Mouse (Mus musculus): ENCODE measurements around the gene Ror2.

Gene Ror2

DNA sequence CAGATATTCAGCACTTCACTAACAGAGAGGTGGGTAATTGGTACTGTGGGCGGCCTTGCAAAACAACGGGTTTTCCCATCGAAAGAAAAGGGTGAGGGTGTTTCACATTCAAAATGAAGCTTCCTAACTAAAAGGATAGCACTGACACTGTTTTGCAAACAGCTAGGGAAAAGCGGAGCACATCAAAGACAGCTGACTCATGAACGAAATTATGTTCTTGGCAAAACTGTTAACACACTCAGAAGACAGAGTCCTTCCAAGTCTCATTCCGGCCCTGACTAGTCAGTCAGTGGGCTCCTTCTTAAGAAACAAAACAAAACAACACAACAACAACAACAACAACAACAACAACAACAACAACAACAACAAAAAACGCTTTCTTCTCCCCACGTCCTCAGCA, 10.1 kb downstream of the Ror2 start:
- DNase-seq (ENCODE audit: inconsistent age in 2 of 2, low spot score in 1 of 2): peak; percentile 30 to 75

DNA sequence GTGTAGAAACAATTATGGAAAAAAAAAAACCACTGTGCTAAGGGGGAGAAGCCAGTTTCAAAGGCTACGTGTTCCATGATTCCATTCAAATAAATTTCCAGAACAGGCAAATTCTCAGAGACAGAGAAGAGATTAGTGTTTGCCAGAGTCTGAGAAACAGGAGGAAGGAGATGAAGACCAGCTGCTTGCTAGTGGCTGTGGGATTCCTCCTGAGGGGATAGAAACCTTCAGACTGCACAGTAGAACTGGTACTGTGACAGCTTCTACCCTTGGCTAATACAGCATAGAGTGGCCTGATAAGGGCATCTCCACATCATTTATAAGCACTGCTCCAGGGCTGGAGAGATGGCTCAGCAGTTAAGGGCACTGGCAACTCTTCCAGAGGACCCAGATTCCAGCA, 11.2 kb downstream of the Ror2 start:
- no peak for DNase-seq (ENCODE audit: inconsistent age in 2 of 2, low spot score in 1 of 2)

DNA sequence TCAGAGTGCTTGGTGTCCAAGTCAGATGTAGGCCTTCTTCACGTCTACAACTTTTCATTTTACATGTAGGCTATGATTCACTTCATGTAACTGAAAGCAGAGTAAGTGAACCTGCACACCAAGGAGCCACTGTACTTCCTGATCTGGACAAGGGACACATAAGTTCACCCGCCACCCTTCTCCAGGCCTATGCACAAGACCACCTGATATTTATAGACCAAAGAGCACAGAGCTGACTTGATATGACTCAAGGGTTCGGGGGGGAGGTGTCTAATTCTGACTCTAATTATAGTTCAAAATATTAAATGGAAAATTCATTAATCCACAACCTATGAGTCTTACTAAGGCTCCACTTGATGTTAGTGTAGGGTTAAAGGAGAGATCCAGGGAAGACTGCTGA, 14.3 kb downstream of the Ror2 start:
- DNase-seq (ENCODE audit: inconsistent age in 2 of 2, low spot score in 1 of 2): no peak

DNA sequence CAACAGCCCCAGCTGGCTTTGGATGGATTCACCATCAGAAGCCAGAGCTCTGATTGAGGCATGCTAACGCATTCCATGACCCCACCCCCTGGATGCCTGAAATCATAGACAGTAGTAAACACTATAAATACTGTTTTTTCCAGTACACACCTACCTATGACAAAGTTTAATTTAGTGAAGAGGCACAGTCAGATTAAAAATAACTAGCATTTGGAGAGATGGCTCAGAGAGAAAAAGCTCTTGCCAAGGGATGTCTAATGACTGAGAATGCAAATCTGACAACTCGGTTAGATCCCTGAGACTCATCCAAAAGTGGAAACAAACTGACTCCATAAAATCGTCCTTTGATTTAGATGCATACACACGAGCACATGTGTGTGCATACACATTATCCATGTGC, 15.4 kb downstream of the Ror2 start:
- DNase-seq (ENCODE audit: inconsistent age in 2 of 2, low spot score in 1 of 2): no peak

DNA sequence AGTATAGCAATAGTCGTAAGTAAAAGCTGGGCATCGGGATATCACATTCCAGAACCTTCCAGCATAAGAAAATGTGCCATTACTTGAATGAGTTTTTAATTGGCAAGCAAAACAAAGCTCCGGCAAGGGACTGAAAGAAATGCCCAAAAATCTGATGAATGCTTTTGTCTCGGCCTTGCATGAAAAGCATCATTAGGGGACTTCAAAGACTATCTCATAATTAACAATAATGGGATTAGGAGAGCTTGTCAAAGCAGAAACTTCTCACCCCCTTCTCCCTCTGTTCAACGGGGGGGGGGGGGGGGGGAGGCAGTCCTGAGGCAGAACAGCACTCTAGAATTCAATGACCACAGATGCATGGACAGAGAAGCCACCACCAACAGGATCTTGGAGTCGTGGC, 17.4 kb downstream of the Ror2 start:
- no peak for DNase-seq (ENCODE audit: inconsistent age in 2 of 2, low spot score in 1 of 2)

DNA sequence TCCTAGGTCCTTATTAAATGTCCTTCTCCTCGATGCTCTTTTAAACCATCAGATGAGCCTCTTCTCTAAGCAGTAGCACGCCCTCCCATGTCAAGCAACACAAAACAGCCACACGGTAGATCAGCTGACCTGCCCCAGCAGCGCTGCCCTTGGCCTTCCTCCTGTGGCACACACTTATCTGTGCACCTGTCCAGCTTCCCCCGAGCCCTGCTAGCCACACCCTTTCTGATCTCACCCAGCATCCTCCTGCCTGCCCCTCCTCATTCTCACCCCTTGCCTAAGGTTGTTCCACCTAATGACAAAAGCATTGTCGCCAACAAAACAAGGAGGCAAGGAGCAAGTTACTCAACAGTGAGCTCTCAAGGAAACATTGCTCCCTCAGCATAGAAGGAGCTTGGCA, 18.1 kb downstream of the Ror2 start:
- DNase-seq (ENCODE audit: inconsistent age in 2 of 2, low spot score in 1 of 2): no peak

DNA sequence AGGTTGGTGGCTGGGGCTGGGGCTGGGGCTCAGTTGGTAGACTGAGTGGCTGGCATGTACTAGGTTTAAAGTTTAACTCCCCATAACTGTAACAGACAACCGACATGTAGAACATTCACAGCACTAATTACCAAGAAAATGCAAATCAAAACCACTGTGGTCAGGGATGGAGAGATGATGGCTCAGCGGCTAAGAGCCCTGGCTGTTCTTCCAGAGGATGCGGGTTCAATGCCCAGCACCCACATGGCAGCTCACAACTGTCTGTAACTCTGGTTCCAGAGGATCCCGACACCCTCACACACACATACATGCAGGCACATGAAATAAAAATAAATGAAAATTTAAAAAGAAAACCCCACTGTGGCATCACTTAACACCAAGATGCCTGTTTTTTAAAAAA, 18.8 kb downstream of the Ror2 start:
- no peak for DNase-seq (ENCODE audit: inconsistent age in 2 of 2, low spot score in 1 of 2)

DNA sequence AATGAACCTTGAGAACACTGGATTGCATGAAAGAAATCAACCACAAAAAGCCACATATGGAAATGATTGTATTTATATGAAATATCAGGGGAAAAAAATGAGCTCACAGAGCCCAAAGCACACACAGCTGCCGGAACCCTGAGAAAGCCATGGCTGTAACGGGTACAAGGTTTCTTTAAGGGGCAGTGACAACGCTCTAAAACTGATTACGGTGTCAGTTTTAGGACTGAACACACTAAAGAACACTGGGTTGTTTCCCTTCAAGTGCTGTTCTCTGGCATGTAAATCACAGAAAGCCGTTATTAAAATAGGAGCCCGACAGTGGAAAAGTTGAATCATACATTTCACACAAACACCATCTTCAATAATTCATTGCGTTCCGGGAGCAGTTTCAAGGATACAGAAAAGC, 19.4 kb downstream of the Ror2 start:
- DNase-seq (ENCODE audit: inconsistent age in 2 of 2, low spot score in 1 of 2): peak in 1 of 2 experiments; percentile 82

DNA sequence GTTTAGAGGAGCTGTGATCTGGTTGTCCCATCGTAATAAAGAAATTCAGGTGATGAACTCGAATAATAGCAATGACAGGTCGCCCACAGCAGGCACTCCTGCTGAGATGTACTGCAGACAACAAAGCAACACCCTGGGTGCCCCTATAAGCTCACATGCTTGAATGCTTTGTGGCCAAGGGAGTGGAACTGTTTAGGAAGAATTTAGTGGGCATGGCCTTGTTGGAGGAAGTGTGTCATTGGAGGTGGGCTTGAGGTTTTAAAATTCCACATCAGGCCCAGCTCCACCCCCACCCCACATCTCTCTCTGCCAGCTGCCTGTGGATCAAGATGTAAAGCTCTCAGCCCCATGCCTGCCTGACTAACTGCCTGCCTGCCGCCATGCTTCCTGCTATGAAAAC, 21.0 kb downstream of the Ror2 start:
- no peak for DNase-seq (ENCODE audit: inconsistent age in 2 of 2, low spot score in 1 of 2)

DNA sequence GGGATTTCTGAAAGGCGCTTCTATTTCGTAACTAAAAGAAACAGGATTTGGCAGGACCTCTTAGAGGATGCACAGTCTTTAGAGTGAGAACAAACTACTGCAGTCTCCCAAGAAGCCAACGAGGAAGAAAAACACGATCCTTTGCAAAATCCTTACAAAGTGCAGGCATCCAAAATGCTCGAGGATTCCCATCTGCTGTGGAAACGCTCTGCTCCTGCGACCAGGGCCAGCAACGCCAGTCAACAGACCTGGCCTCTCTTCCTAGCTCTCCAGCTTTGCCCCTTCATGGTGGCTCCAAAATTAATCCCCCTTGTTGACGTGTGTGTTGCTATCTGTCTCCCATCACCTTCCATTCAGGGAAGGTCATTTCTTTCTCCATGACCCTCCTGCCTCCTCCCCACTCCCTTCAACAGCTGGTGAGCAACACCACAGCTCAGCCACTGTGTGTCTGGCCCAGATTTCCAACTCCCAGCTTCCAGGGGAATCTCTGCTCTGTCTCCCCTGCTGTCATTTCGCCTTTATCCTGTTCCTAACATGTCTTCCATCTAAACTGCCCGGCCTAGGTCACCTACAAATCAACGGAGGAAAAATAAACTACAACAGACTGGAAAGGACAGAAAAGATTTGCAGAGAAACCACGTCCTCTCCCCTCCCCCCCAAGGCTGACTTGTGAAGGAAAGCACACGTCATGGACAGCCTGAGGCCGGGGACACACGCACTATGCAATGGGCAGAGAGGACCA, 23.2 kb downstream of the Ror2 start:
- peak; percentile 41 to 79 for DNase-seq (ENCODE audit: inconsistent age in 2 of 2, low spot score in 1 of 2)

DNA sequence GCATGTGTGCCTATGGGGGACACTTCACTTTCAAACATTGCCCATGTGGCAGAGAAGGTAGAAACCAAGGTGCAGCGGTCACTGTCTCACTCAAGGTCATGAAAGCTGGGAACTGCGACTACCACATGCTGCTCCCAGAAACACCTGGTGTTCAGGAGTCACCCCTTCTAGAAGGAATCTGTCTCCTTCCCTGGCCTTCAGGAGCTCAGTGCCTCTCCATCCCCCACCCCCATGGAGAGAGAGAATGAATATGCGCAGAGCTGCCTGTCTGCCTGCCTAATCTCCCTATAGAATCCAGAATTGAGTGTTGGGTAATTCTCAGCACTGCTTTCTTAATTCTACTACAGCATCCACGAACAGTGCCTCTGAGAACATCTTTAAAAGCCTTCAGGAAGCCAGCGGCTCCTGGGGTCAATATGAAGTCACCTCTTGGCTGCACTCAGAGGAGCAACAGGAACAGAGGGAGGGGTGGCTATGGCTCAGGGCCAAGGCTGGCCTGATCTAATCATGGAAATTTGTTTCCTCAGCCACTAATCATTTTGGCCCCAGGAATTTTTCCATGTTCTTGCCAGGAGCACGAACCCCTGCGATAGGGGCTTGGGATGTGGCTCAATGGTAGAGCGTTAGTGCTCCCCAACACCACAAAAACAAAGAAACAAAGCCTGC, 24.7 kb downstream of the Ror2 start:
- peak; percentile 69 to 79 for DNase-seq (ENCODE audit: inconsistent age in 2 of 2, low spot score in 1 of 2)

DNA sequence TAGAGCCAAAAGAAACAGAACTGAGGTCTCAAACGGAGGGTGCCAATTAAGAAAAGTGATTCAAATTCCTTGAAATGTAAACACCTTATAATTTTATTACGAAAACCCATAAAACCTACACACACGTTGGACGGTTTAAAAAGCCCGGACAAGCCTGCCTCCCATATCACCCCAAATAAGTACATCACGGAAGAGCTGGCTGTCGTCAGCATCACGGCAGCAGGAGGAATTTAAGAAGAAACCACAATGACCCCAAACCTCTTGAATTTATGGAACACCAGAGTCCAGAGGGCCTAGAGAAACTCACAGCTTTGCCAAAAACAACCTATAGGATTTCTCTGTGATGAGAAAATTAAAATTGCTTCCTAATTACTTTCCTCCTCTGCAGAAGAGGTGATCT, 27.0 kb downstream of the Ror2 start:
- DNase-seq (ENCODE audit: inconsistent age in 2 of 2, low spot score in 1 of 2): no peak

DNA sequence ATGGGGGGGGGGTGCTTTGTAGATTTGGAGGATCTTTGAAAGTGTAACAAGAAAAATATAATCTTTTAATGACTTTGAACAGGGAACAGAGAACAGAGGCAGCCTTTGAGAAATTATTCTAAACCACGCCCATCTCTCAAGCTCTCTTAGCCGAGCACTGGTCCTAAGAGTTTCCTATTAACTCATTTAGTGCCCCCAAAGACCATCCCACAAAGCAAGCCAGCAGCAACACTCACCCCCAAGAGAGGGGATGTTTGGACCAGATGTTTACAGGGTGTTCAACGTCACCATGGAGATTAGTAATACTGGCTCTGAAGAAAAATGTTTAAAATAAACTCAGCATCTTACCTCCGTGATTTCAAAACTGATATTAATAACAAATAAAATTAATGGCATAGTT, 27.4 kb downstream of the Ror2 start:
- no peak for DNase-seq (ENCODE audit: inconsistent age in 2 of 2, low spot score in 1 of 2)

DNA sequence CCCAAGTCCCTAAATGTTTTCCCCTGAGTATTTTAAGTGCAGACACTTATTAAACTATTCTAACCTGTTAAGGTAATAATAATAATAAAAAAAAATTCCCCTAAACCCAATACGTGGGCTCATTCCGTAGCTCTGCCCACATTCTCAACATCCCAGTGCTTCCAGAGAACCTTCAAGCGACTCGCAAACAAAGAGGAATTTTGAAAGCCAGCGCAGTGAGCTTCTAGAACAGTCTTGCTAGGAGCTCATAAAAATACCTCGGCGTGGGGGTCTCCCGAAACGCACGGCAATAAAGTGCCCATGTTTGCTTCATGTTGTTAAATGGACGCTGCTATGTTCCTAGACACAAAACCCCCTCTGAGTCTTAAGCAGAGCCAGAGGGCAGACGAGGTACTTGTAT, 32.7 kb downstream of the Ror2 start:
- no peak for DNase-seq (ENCODE audit: inconsistent age in 2 of 2, low spot score in 1 of 2)

DNA sequence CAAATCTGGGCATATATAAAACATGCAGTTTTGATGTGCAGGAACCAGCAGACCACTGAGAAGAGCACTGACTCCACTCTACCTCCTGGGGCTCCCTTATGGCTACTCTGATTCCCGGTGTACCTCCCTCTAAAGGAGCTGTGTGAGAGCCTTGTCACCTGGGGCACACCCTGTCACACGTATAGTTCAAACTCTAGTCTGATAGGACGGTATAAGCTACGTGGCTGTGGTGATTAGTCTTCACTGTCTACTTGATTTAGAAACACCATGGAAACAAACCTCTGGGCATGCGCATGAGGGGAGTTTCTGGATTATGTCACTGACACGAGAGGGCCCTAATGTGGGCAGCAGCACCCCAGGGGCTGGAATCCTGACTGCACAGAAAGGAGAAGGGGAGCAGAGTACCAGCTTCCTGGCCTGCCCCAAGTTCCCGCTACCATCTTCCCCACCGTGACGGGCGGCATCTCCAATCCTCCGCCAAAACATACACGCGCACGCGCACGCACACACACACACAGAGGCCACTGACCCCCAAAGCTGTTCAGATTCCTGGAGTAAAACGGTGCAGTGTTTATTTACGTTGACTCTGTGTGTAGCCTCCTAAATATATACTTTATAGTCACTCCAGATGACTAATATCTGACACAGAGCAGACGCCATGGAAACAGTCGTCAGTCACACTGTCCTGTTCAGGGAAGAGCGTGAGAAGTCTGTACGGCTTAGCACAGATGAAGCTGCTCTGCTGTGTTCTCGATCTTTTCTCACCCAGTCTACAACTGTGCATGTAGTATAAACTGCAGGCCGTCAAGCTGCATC, 37.1 kb downstream of the Ror2 start:
- no peak for DNase-seq (ENCODE audit: inconsistent age in 2 of 2, low spot score in 1 of 2)

DNA sequence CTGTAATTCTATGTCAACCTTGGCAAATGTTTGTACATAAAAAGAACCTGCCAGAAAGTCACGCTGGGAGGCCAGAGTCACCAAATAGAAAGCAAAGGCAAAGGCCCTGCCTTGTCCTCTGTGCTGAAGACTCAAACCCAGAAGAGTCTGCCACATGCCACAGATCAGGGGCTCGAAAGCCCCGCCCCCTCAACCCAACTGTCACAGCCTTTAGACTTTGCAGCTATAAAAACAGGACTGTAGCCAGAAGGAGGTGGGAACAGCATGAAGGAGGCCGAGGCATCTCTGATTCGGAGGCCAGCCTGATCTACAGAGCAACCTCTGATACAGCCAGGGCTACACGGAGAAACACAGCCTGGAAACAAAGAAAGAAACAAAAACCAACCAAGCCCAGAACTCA, 37.8 kb downstream of the Ror2 start:
- no peak for DNase-seq (ENCODE audit: inconsistent age in 2 of 2, low spot score in 1 of 2)

DNA sequence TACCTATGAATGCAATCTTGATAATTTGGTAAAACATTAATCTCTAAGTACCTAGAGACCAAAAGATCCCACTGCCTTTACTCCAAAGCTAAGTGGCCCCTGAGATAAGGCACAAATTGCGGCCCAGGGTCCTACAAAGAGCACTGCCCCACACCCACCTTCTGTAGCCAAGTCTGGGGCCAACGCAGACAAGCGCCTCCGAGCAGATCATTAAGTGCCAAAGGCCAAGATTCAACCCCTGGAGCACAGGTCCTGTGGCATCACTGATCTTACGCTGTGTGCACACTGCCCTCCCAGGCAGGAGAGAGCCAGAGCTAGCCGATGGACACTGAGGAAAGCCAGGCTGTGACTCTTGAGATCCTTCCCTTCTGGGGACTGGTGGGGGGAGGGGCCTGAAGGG, 38.7 kb downstream of the Ror2 start:
- DNase-seq (ENCODE audit: inconsistent age in 2 of 2, low spot score in 1 of 2): no peak

DNA sequence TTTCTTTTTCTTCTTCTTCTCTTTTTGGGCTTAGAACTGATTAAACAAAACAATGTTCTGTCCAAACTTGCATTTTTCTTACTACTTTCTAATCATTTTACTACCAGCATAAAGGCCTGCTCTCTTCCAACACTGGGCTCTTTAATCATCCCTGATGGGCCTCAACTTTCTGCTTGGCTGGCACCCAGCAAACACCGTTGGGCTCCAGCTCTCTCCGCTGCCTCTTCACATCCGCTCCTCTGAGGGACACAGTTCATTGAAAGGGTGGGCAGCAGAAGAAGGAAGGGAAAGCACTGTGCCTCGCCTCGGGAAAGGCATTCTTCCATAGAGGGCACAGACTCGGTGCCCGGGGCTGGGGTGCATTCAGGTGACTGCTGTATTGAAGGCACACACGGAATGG, 41.8 kb downstream of the Ror2 start:
- peak in 1 of 2 experiments; percentile 47 for DNase-seq (ENCODE audit: inconsistent age in 2 of 2, low spot score in 1 of 2)

DNA sequence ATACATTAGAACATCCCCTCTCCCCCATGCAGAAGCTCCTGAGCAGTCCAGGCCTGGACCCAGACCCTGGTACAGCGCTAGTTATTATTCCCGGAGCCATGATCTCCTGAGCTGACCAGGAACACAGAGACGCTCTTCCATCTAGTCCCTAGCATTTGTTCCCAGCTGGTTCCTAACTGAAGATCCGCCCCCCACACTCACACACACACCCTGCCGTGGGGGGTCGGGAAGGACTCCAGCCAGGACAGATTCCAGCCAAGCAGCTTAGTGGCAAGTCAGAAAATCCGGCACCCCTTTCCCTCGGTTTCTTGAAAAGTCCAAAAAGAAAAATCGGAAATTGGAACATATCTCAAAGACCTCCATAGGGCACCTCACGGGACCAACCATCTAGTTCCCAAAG, 48.5 kb downstream of the Ror2 start:
- DNase-seq (ENCODE audit: inconsistent age in 2 of 2, low spot score in 1 of 2): no peak

DNA sequence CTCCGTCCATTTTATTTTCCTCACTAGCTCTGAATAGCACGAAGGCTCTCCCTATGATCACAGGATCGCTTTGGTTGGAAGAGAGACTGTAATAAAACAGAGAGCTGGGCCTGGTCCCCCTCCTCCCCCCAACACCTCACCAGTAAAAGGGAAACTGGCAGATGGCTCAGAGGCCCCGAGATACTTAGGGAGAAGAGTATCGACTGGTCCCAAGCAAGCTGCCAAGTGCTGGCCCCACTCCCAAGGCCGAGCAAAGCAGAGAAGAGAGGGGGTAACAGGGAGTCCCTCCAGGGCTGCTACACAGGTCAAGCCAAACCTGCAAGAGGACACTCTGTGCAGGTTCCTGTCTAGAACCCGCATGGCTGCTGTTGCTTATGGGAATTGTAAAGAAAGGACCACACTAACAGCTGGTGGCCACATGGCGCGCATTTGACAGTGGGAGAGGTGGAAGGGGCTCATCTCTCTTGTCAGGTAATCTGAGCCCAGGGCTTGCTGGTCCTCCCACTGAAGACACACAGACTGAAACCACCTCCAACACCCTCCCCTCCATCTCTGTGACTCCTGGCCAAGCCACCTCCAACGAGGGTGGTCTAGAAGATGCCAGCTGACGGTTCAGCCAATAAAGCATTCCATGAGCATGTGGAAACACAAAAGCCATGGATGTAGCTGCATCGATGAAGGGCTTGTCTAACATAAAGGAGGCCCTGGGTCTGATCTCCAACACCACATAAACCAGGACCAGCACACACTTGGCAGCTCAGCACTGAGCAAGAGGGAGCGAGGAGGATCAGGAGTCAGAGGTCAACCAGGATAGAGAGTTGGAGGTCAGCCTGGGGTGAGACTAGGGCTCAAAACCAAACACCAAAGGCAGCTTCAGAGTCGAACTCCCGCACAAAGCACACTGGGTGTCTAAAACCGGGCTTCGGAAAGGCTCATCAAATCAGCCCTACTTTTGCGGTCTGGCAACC, 49.2 kb downstream of the Ror2 start:
- DNase-seq (ENCODE audit: inconsistent age in 2 of 2, low spot score in 1 of 2): peak; percentile 51 to 67

DNA sequence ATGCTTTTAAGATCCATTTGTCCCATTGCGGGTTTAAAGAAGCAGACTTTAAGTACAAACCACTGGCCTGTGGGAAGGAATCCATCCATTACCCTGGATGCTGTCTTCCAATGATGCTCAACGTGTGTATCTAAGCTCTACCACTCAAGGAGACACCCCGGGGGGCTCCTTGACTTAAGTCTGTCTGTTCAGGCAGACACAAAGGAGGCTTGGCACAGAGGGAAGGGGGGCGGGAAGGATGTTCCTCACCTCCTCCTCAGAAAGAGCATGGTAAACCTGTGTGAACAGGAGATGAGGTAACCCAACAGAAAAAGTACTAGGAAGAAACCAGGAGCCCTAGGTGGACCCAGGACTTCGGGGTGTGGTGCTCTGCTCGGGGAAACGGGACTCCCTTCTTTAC, 50.0 kb downstream of the Ror2 start:
- DNase-seq (ENCODE audit: inconsistent age in 2 of 2, low spot score in 1 of 2): no peak

All from adrenal gland, adult (tissue).